Mouse (Mus musculus) thymus, adult 2 months (tissue): ENCODE data around the gene Ispd.

ENCODE experiments used
- CTCF ChIP-seq: fragments of 200-500 bp; IDR thresholded peaks from 2 replicates; pipeline ENCODE4 v1.5.1; 2012; ENCODE audit warnings: mild to moderate bottlenecking, control low read depth, low read length, moderate library complexity, borderline replicate concordance; ENCODE audit not compliant: control insufficient read depth, poor library complexity, insufficient read depth; ENCODE audit errors: extremely low read depth
- POLR2A ChIP-seq: fragments of 200-500 bp; IDR thresholded peaks from 2 replicates; pipeline ENCODE4 v1.6.1; 2012; ENCODE audit warnings: mild to moderate bottlenecking, low read length, control low read depth, moderate library complexity; ENCODE audit not compliant: control insufficient read depth, poor library complexity, insufficient read depth; ENCODE audit errors: extremely low read depth

DNA sequence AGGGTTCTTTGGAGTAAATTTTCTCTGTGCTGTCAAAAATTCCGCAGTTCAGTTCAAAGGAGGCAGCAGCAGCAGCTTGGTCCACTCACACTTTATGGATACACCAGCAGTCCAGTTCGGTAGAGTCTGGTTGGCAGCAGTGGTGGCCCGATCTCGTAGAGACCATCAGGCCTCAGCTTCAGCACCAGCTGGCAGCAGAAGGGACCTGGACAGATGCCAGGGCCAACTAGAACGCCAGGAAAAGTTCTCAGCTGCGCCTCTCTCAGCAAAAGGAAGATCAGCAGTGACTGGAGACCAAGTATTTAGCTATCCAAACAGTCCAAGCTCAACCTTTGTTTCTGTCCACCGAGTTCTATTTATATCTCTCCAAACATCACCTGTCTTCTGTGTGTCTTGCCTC, 281.2 kb downstream of the Ispd start:
- TF ChIP-seq CTCF (no peak), POLR2A (no peak)
